Mouse (Mus musculus): ENCODE data around the gene Epx. TPM values are rescaled to one million over a fixed set of nuclear protein-coding genes. Genes with fewer than 3 reads are reported as not detected.

Gene Epx
- polyA plus RNA-seq, 1 experiment from 2014 or later: not detected

DNA sequence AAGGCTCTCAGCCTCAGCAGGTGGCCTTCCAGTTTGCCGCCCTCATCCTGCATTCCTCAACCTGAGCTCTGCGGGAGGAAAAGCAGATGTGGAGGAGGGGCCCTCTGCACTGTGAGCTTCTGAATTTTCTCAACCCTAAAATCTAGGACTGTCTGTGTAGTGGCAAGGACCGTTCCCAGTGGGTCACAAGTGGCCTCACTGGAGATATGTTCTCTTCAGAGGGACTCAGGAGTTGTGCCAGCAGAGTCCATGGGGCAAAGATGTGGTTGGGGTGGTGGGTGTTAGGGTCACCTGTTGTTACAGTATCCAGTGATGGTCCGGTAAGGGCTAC, 57.9 kb downstream of the Epx start:
- H3K9me3 ChIP-seq (ENCODE audit: control insufficient read depth): no peaks in the 10 kb centered on the region
- WGBS: 37% methylated on average over 4 of the region's 4 CpGs
- no peaks in the 10 kb centered on the region for H3K4me1 ChIP-seq (replicated peaks; ENCODE audit: control insufficient read depth, insufficient read depth, low read length)
- no peak overlapping the region for H3K27ac ChIP-seq (ENCODE audit: low read depth, low read length)
- H3K36me3 ChIP-seq (ENCODE audit: control insufficient read depth, insufficient read depth): no peaks in the 10 kb centered on the region
- TF ChIP-seq CTCF (IDR thresholded peaks at IDR 0.05; ENCODE audit: low read depth): no peak
- no peak overlapping the region for H3K9ac ChIP-seq (ENCODE audit: low read depth, low read length)
- peak overlapping the region; percentile 71 for H3K4me2 ChIP-seq (replicated peaks; ENCODE audit: low read depth)
- H3K27me3 ChIP-seq (replicated peaks; ENCODE audit: control insufficient read depth, insufficient read depth, low read length): peaks cover 10% of the 10 kb centered on the region; the same call in 1 of the 2 replicates
- H3K4me3 ChIP-seq (ENCODE audit: low read depth, low read length): peak overlapping the region; percentile 41
- ATAC-seq: no peak

DNA sequence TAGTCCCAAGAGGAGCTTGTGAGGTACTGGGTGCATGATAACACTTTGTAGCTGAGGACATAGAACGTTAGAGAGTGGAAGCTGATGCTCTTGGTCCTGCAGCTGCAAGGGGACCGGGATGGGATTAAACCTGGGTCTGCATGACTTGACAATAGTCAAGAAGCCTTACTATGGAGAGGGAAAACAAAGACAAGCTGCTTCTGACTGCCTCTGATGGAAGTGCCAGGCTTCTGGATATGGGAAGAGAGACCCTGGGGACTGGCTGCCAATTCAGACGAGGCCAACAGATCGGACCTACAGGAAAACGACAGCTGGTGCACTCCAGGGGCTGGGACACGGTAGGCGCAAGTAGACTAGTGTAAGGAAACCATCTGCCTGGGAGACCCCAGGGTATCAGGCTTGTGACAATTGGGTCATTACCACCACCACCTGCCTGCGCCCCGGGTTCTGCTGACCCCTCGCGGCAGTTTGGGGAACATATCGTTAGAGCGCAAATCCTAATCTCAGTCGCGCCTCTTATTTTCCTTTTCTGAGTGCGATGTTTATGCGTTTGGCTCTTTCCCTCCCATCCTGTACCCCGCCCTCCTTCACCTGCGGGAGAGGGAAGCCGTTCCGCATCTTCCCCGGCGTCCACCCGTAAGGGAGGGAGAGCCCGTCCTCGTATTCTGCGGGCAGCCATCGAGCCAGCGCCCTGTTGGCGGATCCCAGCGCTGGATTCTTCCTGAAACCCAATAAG, 58.5 kb downstream of the Epx start:
- no peaks in the 10 kb centered on the region for H3K9me3 ChIP-seq (ENCODE audit: control insufficient read depth)
- 4% methylated on average over 31 of the region's 31 CpGs for WGBS
- H3K4me1 ChIP-seq (replicated peaks; ENCODE audit: control insufficient read depth, insufficient read depth, low read length): no peaks in the 10 kb centered on the region
- peak; percentile 85 for TF ChIP-seq CTCF (IDR thresholded peaks at IDR 0.05; ENCODE audit: low read depth)
- no peaks in the 10 kb centered on the region for H3K36me3 ChIP-seq (ENCODE audit: control insufficient read depth, insufficient read depth)
- H3K27me3 ChIP-seq (replicated peaks; ENCODE audit: control insufficient read depth, insufficient read depth, low read length): peaks cover 10% of the 10 kb centered on the region; the same call in 1 of the 2 replicates
- peak overlapping the region; percentile 41 for H3K4me3 ChIP-seq (ENCODE audit: low read depth, low read length)
- no peak overlapping the region for H3K9ac ChIP-seq (ENCODE audit: low read depth, low read length)
- peak overlapping the region; percentile 71 for H3K4me2 ChIP-seq (replicated peaks; ENCODE audit: low read depth)
- no peak overlapping the region for H3K27ac ChIP-seq (ENCODE audit: low read depth, low read length)
- no peak for ATAC-seq

DNA sequence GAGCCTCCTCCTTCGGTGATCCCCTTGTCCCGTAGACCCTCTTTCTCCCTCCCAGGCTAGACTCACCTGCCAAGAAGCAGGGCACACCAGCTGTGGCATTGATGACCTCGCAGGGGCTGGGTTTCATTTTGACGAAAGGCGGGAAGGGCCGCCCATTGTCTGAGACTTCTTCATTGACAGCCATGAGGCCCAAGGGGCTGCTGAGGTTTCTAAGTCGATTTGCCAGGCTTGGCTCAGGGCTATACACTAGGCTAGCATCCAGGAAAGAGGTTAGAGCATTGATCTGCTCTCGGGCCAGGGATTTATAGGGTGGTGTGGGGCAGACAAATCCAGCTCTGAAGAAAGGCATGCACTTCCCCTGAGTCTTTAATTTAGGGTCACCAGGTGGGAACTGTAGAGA, 60.5 kb downstream of the Epx start:
- H3K4me2 ChIP-seq (replicated peaks; ENCODE audit: low read depth): no peak overlapping the region
- H3K4me3 ChIP-seq (ENCODE audit: low read depth, low read length): no peak overlapping the region
- no peak overlapping the region for H3K9ac ChIP-seq (ENCODE audit: low read depth, low read length)
- WGBS: 76% methylated on average over 8 of the region's 8 CpGs
- no peak overlapping the region for H3K27ac ChIP-seq (ENCODE audit: low read depth, low read length)
- H3K4me1 ChIP-seq (replicated peaks; ENCODE audit: control insufficient read depth, insufficient read depth, low read length): no peaks in the 10 kb centered on the region
- ATAC-seq: no peak
- H3K27me3 ChIP-seq (replicated peaks; ENCODE audit: control insufficient read depth, insufficient read depth, low read length): peaks cover 10% of the 10 kb centered on the region; the same call in 1 of the 2 replicates
- H3K36me3 ChIP-seq (ENCODE audit: control insufficient read depth, insufficient read depth): no peaks in the 10 kb centered on the region
- no peak for TF ChIP-seq CTCF (IDR thresholded peaks at IDR 0.05; ENCODE audit: low read depth)
- H3K9me3 ChIP-seq (ENCODE audit: control insufficient read depth): no peaks in the 10 kb centered on the region

Other genes with a start within 250 kb of the Epx start
- gene Rnf43, start 212.8 kb downstream of the Epx start, polyA plus RNA-seq (2015; fragmentation: Nextera tagmentation; extraction: Ambion mirVana): 9.5 and 10.7 TPM in 2 replicates
- gene Supt4a, start 138.0 kb downstream of the Epx start, polyA plus RNA-seq (2015; fragmentation: Nextera tagmentation; extraction: Ambion mirVana): 79.7 and 87.5 TPM in 2 replicates
- 0.33 and 0.61 TPM in 2 replicates for gene Tspoap1, start 115.0 kb downstream of the Epx start, polyA plus RNA-seq (2015; fragmentation: Nextera tagmentation; extraction: Ambion mirVana)
- 0.12 and 0.27 TPM in 2 replicates for gene Mpo, start 82.0 kb downstream of the Epx start, polyA plus RNA-seq (2015; fragmentation: Nextera tagmentation; extraction: Ambion mirVana)
- gene Lpo, start 47.2 kb downstream of the Epx start, polyA plus RNA-seq (2015; fragmentation: Nextera tagmentation; extraction: Ambion mirVana): 0.22 TPM in 1 of 2 replicates, not detected in the other
- 2.4 and 2.6 TPM in 2 replicates for gene Mks1, start 22.3 kb downstream of the Epx start, polyA plus RNA-seq (2015; fragmentation: Nextera tagmentation; extraction: Ambion mirVana)
- not detected in 2 replicates for gene Olfr462, start 16.7 kb upstream of the Epx start, polyA plus RNA-seq (2015; fragmentation: Nextera tagmentation; extraction: Ambion mirVana)
- not detected in 2 replicates for gene Olfr463, start 21.9 kb upstream of the Epx start, polyA plus RNA-seq (2015; fragmentation: Nextera tagmentation; extraction: Ambion mirVana)
- gene Olfr464, start 45.4 kb upstream of the Epx start, polyA plus RNA-seq (2015; fragmentation: Nextera tagmentation; extraction: Ambion mirVana): not detected in 2 replicates
- 52.4 and 57.4 TPM in 2 replicates for gene Dynll2, start 112.0 kb upstream of the Epx start, polyA plus RNA-seq (2015; fragmentation: Nextera tagmentation; extraction: Ambion mirVana)
- gene Srsf1, start 171.8 kb upstream of the Epx start, polyA plus RNA-seq (2015; fragmentation: Nextera tagmentation; extraction: Ambion mirVana): 70.7 and 73.2 TPM in 2 replicates
- gene Vezf1, start 192.7 kb upstream of the Epx start, polyA plus RNA-seq (2015; fragmentation: Nextera tagmentation; extraction: Ambion mirVana): 16.8 and 18.7 TPM in 2 replicates
- gene Cuedc1, start 222.5 kb upstream of the Epx start, polyA plus RNA-seq (2015; fragmentation: Nextera tagmentation; extraction: Ambion mirVana): 7.1 and 10.1 TPM in 2 replicates